Mouse (Mus musculus): Measurements from ENCODE around the gene H2al1b. TPM values are rescaled to one million over a fixed set of nuclear protein-coding genes. Genes with fewer than 3 reads are reported as not detected.
"Not testable (repeated sequence)": the region's sequence is repeated elsewhere in the genome, so short reads cannot be mapped to it uniquely, and the experiment has no call there.

H2al1b gene
- total RNA-seq, 1 experiment = not detected

GRCm38 (mm10) chrX:11288306-11288882, 13.8 kb upstream of the H2al1b start:
- Histone ChIP-seq H3K9ac (ENCODE audit: insufficient read depth, low read depth, low read length, poor library complexity, severe bottlenecking) (no peak overlapping the region), H3K36me3 (ENCODE audit: control insufficient read depth, insufficient read depth, low read length, poor library complexity, severe bottlenecking) (no peaks in the 10 kb centered on the region), H3K4me3 (ENCODE audit: insufficient read depth in 1 of 2, low read depth in 1 of 2, low read length in 2 of 2, poor library complexity in 1 of 2, severe bottlenecking in 1 of 2) (no peak overlapping the region), H3K27ac (ENCODE audit: insufficient read depth, low read depth, low read length, poor library complexity, severe bottlenecking) (no peak overlapping the region), H3K9me3 (ENCODE audit: control insufficient read depth, insufficient read depth, low read depth, low read length) (no peaks in the 10 kb centered on the region), H3K4me1 (ENCODE audit: control insufficient read depth in 2 of 2, insufficient read depth in 2 of 2, low read length in 2 of 2, poor library complexity in 1 of 2) (no peaks in the 10 kb centered on the region)
- DNase-seq (ENCODE audit: low read depth, low spot score) = no peak
- in situ Hi-C loops (cut with MboI; ENCODE audit: low sequenced_read_pairs in 2 of 2, unreplicated experiment in 2 of 2) = no loop called here
- TF ChIP-seq CHD2 (IDR thresholded peaks at IDR 0.05; ENCODE audit: low read depth, low read length) (no peak), ZNF384 (IDR thresholded peaks at IDR 0.05; ENCODE audit: low read depth, low read length) (no peak), ZC3H11A (IDR thresholded peaks at IDR 0.05; ENCODE audit: borderline replicate concordance, low read depth, low read length) (no peak), HCFC1 (IDR thresholded peaks at IDR 0.05; ENCODE audit: borderline replicate concordance, insufficient read depth, low read length) (no peak), MAFK (IDR thresholded peaks at IDR 0.05; ENCODE audit: insufficient read depth, low read depth, low read length) (no peak)

GRCm38 (mm10) chrX:11289244-11289643, 13.0 kb upstream of the H2al1b start:
- DNase-seq (ENCODE audit: low read depth, low spot score) = peak; percentile 26
- no peak overlapping the region for H3K4me3 ChIP-seq (ENCODE audit: insufficient read depth in 1 of 2, low read depth in 1 of 2, low read length in 2 of 2, poor library complexity in 1 of 2, severe bottlenecking in 1 of 2)
- H3K4me1 ChIP-seq (ENCODE audit: control insufficient read depth in 2 of 2, insufficient read depth in 2 of 2, low read length in 2 of 2, poor library complexity in 1 of 2) = no peaks in the 10 kb centered on the region
- in situ Hi-C loops (cut with MboI; ENCODE audit: low sequenced_read_pairs in 2 of 2, unreplicated experiment in 2 of 2) = no loop called here
- H3K27ac ChIP-seq (ENCODE audit: insufficient read depth, low read depth, low read length, poor library complexity, severe bottlenecking) = no peak overlapping the region
- no peaks in the 10 kb centered on the region for H3K36me3 ChIP-seq (ENCODE audit: control insufficient read depth, insufficient read depth, low read length, poor library complexity, severe bottlenecking)
- no peak overlapping the region for H3K9ac ChIP-seq (ENCODE audit: insufficient read depth, low read depth, low read length, poor library complexity, severe bottlenecking)
- TF ChIP-seq CHD2 (IDR thresholded peaks at IDR 0.05; ENCODE audit: low read depth, low read length) = no peak
- no peak for TF ChIP-seq ZNF384 (IDR thresholded peaks at IDR 0.05; ENCODE audit: low read depth, low read length)
- no peak for TF ChIP-seq MAFK (IDR thresholded peaks at IDR 0.05; ENCODE audit: insufficient read depth, low read depth, low read length)
- TF ChIP-seq HCFC1 (IDR thresholded peaks at IDR 0.05; ENCODE audit: borderline replicate concordance, insufficient read depth, low read length) = no peak
- no peak for TF ChIP-seq ZC3H11A (IDR thresholded peaks at IDR 0.05; ENCODE audit: borderline replicate concordance, low read depth, low read length)
- H3K9me3 ChIP-seq (ENCODE audit: control insufficient read depth, insufficient read depth, low read depth, low read length) = no peaks in the 10 kb centered on the region

DNA sequence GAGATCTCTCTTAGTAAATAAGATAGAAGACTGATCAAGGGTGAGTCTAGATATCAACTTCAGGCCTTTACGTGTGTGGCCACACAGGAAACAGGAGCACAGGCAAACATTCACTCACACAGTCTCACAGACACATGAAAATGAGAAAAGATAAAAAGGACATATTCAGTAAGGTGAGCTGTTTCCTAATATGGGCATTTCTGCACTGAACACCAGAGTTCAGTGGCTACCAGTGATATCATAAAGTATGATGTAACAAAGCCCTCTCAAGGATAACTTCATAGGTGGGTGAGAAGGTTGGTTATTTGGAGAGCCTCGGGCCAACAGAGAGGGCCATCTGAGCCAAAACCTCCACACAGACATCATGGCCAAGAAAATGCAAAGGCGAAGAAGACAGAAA, 3.3 kb upstream of the H2al1b start, which contains the start of gene H2al1a:
Gene H2al1a (plus strand): TSS at position 301 of the 400 bp plus-strand sequence.
- in situ Hi-C loops (cut with MboI; ENCODE audit: low sequenced_read_pairs in 2 of 2, unreplicated experiment in 2 of 2); DNase-seq (ENCODE audit: low read depth, low spot score); H3K4me3 ChIP-seq (ENCODE audit: insufficient read depth in 1 of 2, low read depth in 1 of 2, low read length in 2 of 2, poor library complexity in 1 of 2, severe bottlenecking in 1 of 2); H3K27ac ChIP-seq (ENCODE audit: insufficient read depth, low read depth, low read length, poor library complexity, severe bottlenecking); H3K4me1 ChIP-seq (ENCODE audit: control insufficient read depth in 2 of 2, insufficient read depth in 2 of 2, low read length in 2 of 2, poor library complexity in 1 of 2); H3K9me3 ChIP-seq (ENCODE audit: control insufficient read depth, insufficient read depth, low read depth, low read length); H3K9ac ChIP-seq (ENCODE audit: insufficient read depth, low read depth, low read length, poor library complexity, severe bottlenecking); H3K36me3 ChIP-seq (ENCODE audit: control insufficient read depth, insufficient read depth, low read length, poor library complexity, severe bottlenecking): not testable (repeated sequence)

GRCm38 (mm10) chrX:11305355-11305754, 3.1 kb downstream of the H2al1b start, which contains the start of gene H2al1c:
H2al1c (plus strand) TSS chrX:11305655.
- H3K4me1 ChIP-seq (ENCODE audit: control insufficient read depth in 2 of 2, insufficient read depth in 2 of 2, low read length in 2 of 2, poor library complexity in 1 of 2); H3K4me3 ChIP-seq (ENCODE audit: insufficient read depth in 1 of 2, low read depth in 1 of 2, low read length in 2 of 2, poor library complexity in 1 of 2, severe bottlenecking in 1 of 2); H3K9ac ChIP-seq (ENCODE audit: insufficient read depth, low read depth, low read length, poor library complexity, severe bottlenecking); H3K27ac ChIP-seq (ENCODE audit: insufficient read depth, low read depth, low read length, poor library complexity, severe bottlenecking); DNase-seq (ENCODE audit: low read depth, low spot score); H3K36me3 ChIP-seq (ENCODE audit: control insufficient read depth, insufficient read depth, low read length, poor library complexity, severe bottlenecking); in situ Hi-C loops (cut with MboI; ENCODE audit: low sequenced_read_pairs in 2 of 2, unreplicated experiment in 2 of 2); H3K9me3 ChIP-seq (ENCODE audit: control insufficient read depth, insufficient read depth, low read depth, low read length): not testable (repeated sequence)

DNA sequence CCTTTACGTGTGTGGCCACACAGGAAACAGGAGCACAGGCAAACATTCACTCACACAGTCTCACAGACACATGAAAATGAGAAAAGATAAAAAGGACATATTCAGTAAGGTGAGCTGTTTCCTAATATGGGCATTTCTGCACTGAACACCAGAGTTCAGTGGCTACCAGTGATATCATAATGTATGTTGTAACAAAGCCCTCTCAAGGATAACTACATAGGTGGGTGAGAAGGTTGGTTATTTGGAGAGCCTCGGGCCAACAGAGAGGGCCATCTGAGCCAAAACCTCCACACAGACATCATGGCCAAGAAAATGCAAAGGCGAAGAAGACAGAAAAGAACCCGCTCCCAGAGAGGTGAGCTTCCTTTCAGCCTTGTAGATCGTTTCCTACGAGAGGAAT, 6.3 kb downstream of the H2al1b start, which contains the start of gene H2al1d:
Gene H2al1d (plus strand): TSS at position 301 of the 400 bp plus-strand sequence.
- H3K36me3 ChIP-seq (ENCODE audit: control insufficient read depth, insufficient read depth, low read length, poor library complexity, severe bottlenecking); H3K4me1 ChIP-seq (ENCODE audit: control insufficient read depth in 2 of 2, insufficient read depth in 2 of 2, low read length in 2 of 2, poor library complexity in 1 of 2); DNase-seq (ENCODE audit: low read depth, low spot score); H3K4me3 ChIP-seq (ENCODE audit: insufficient read depth in 1 of 2, low read depth in 1 of 2, low read length in 2 of 2, poor library complexity in 1 of 2, severe bottlenecking in 1 of 2); H3K27ac ChIP-seq (ENCODE audit: insufficient read depth, low read depth, low read length, poor library complexity, severe bottlenecking); in situ Hi-C loops (cut with MboI; ENCODE audit: low sequenced_read_pairs in 2 of 2, unreplicated experiment in 2 of 2); H3K9ac ChIP-seq (ENCODE audit: insufficient read depth, low read depth, low read length, poor library complexity, severe bottlenecking); H3K9me3 ChIP-seq (ENCODE audit: control insufficient read depth, insufficient read depth, low read depth, low read length): not testable (repeated sequence)

DNA sequence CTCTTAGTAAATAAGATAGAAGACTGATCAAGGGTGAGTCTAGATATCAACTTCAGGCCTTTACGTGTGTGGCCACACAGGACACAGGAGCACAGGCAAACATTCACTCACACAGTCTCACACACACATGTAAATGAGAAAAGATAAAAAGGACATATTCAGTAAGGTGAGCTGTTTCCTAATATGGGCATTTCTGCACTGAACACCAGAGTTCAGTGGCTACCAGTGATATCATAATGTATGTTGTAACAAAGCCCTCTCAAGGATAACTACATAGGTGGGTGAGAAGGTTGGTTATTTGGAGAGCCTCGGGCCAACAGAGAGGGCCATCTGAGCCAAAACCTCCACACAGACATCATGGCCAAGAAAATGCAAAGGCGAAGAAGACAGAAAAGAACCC, 9.4 kb downstream of the H2al1b start, which contains the start of gene H2al1e:
Gene H2al1e (plus strand): TSS at position 301 of the 400 bp plus-strand sequence.
- DNase-seq (ENCODE audit: low read depth, low spot score); H3K4me3 ChIP-seq (ENCODE audit: insufficient read depth in 1 of 2, low read depth in 1 of 2, low read length in 2 of 2, poor library complexity in 1 of 2, severe bottlenecking in 1 of 2); in situ Hi-C loops (cut with MboI; ENCODE audit: low sequenced_read_pairs in 2 of 2, unreplicated experiment in 2 of 2); H3K27ac ChIP-seq (ENCODE audit: insufficient read depth, low read depth, low read length, poor library complexity, severe bottlenecking); H3K9me3 ChIP-seq (ENCODE audit: control insufficient read depth, insufficient read depth, low read depth, low read length); H3K36me3 ChIP-seq (ENCODE audit: control insufficient read depth, insufficient read depth, low read length, poor library complexity, severe bottlenecking); H3K9ac ChIP-seq (ENCODE audit: insufficient read depth, low read depth, low read length, poor library complexity, severe bottlenecking); H3K4me1 ChIP-seq (ENCODE audit: control insufficient read depth in 2 of 2, insufficient read depth in 2 of 2, low read length in 2 of 2, poor library complexity in 1 of 2): not testable (repeated sequence)

GRCm38 (mm10) chrX:11314858-11315257, 12.6 kb downstream of the H2al1b start, which contains the start of gene H2al1f:
H2al1f (plus strand) TSS chrX:11315158.
- H3K4me3 ChIP-seq (ENCODE audit: insufficient read depth in 1 of 2, low read depth in 1 of 2, low read length in 2 of 2, poor library complexity in 1 of 2, severe bottlenecking in 1 of 2); H3K36me3 ChIP-seq (ENCODE audit: control insufficient read depth, insufficient read depth, low read length, poor library complexity, severe bottlenecking); H3K27ac ChIP-seq (ENCODE audit: insufficient read depth, low read depth, low read length, poor library complexity, severe bottlenecking); in situ Hi-C loops (cut with MboI; ENCODE audit: low sequenced_read_pairs in 2 of 2, unreplicated experiment in 2 of 2); H3K9ac ChIP-seq (ENCODE audit: insufficient read depth, low read depth, low read length, poor library complexity, severe bottlenecking); H3K4me1 ChIP-seq (ENCODE audit: control insufficient read depth in 2 of 2, insufficient read depth in 2 of 2, low read length in 2 of 2, poor library complexity in 1 of 2); H3K9me3 ChIP-seq (ENCODE audit: control insufficient read depth, insufficient read depth, low read depth, low read length); DNase-seq (ENCODE audit: low read depth, low spot score): not testable (repeated sequence)
